Comparison of ENCODE assay signal across 8 mouse cellular contexts in the genomic region with DNA sequence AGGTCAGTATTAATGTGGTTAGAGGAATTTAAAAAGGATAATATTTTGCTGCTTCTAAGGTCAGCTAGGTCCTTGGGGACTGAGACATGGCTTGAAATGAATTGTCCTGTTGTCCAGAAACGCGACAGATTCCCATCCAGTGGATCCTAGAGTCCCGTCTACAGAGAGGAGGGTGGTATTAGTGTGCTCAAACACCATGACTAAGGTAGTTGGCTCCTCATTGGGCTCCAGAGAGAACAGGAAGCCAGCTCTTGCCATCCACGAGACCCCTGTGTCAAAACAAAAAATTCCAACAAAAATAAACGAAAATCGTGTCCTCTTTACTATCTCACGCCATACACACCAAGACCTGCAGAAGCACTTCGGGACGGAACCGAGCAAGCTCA. TPM values are rescaled to one million over a fixed set of nuclear protein-coding genes. Genes with fewer than 3 reads are reported as not detected.
DNase-seq lines count a peak whose midpoint lies in the region; ATAC-seq and TF ChIP-seq lines count a peak whose summit lies in the region.

No protein-coding gene starts in this region.

- no peak for TF ChIP-seq CTCF in lung, adult 2 months (IDR thresholded peaks at IDR 0.05; ENCODE audit: insufficient read depth, low read length)

- ATAC-seq in hindbrain, embryonic 16.5 days: peak; percentile 72
- ATAC-seq in midbrain, embryonic 13.5 days: peak; percentile 72; the same call in 1 of the 2 replicates

- H3K4me1 ChIP-seq in lung, adult 2 months (ENCODE audit: control insufficient read depth, insufficient read depth, low read length): peaks cover 17% of the 10 kb centered on the region
- peaks cover 26% of the 10 kb centered on the region for H3K4me1 ChIP-seq in embryonic facial prominence, embryonic 10.5 days
- H3K4me1 ChIP-seq in hindbrain, embryonic 16.5 days (ENCODE audit: control insufficient read depth, insufficient read depth, low read depth, low read length): peaks cover 19% of the 10 kb centered on the region
- peaks cover 25% of the 10 kb centered on the region for H3K4me1 ChIP-seq in midbrain, embryonic 13.5 days (replicated peaks)

- under 1% methylated on average over 10 of the region's 10 CpGs for WGBS in lung, adult 2 months
- 1% methylated on average over 10 of the region's 10 CpGs for whole genome bisulfite sequencing in embryonic facial prominence, embryonic 10.5 days
- WGBS in hindbrain, embryonic 16.5 days: 0% methylated on average over 10 of the region's 10 CpGs
- WGBS in midbrain, embryonic 13.5 days: under 1% methylated on average over 10 of the region's 10 CpGs

- H3K4me2 ChIP-seq in hindbrain, embryonic 16.5 days (ENCODE audit: low read length): peak overlapping the region; percentile 82
- H3K4me2 ChIP-seq in midbrain, embryonic 13.5 days (replicated peaks): peak overlapping the region; percentile 70

- H3K27me3 ChIP-seq in embryonic facial prominence, embryonic 10.5 days (replicated peaks; ENCODE audit: low read depth, poor library complexity, severe bottlenecking): no peaks in the 10 kb centered on the region
- no peaks in the 10 kb centered on the region for H3K27me3 ChIP-seq in hindbrain, embryonic 16.5 days (replicated peaks; ENCODE audit: control insufficient read depth, insufficient read depth, low read length)
- H3K27me3 ChIP-seq in midbrain, embryonic 13.5 days: no peaks in the 10 kb centered on the region

- H3K9me3 ChIP-seq in embryonic facial prominence, embryonic 10.5 days: no peaks in the 10 kb centered on the region; the same call in 1 of the 2 replicates
- H3K9me3 ChIP-seq in hindbrain, embryonic 16.5 days (ENCODE audit: control insufficient read depth, low read length): no peaks in the 10 kb centered on the region
- no peaks in the 10 kb centered on the region for H3K9me3 ChIP-seq in midbrain, embryonic 13.5 days

- peak overlapping the region; percentile 96 for H3K27ac ChIP-seq in embryonic facial prominence, embryonic 10.5 days (replicated peaks)
- peak overlapping the region; percentile 86 for H3K27ac ChIP-seq in hindbrain, embryonic 16.5 days (ENCODE audit: low read depth, low read length)
- peak overlapping the region; percentile 83 for H3K27ac ChIP-seq in midbrain, embryonic 13.5 days

- TF ChIP-seq POLR2A in lung, adult 2 months (IDR thresholded peaks at IDR 0.05; ENCODE audit: borderline replicate concordance, extremely low read depth, low read depth, low read length): no peak

- peak overlapping the region; percentile 78 for H3K9ac ChIP-seq in hindbrain, embryonic 16.5 days (ENCODE audit: low read depth, low read length)
- H3K9ac ChIP-seq in midbrain, embryonic 13.5 days (replicated peaks): peak overlapping the region; percentile 97

- peak overlapping the region; percentile 77 for H3K4me3 ChIP-seq in lung, adult 2 months (replicated peaks; ENCODE audit: extremely low read depth, low read depth, low read length)
- peak overlapping the region; percentile 99 for H3K4me3 ChIP-seq in embryonic facial prominence, embryonic 10.5 days
- peak overlapping the region; percentile 54 for H3K4me3 ChIP-seq in hindbrain, embryonic 16.5 days (ENCODE audit: low read length)
- peak overlapping the region; percentile 99 for H3K4me3 ChIP-seq in midbrain, embryonic 13.5 days (replicated peaks)

- no peak for DNase-seq in lung, adult 2 months
- no peak for DNase-seq in lung, postnatal 25 days (ENCODE audit: low spot score)
- no peak for DNase-seq in embryonic facial prominence, embryonic 10.5 days (ENCODE audit: low spot score)
- DNase-seq in testis, postnatal 10 days (ENCODE audit: low spot score): no peak
- DNase-seq in layer of hippocampus, postnatal 25 days (ENCODE audit: extremely low spot score in 1 of 2, low spot score in 1 of 2): no peak
- no peak for DNase-seq in kidney, postnatal 14 days

- peaks cover 16% of the 10 kb centered on the region for H3K36me3 ChIP-seq in embryonic facial prominence, embryonic 10.5 days (replicated peaks)
- no peaks in the 10 kb centered on the region for H3K36me3 ChIP-seq in hindbrain, embryonic 16.5 days (ENCODE audit: control insufficient read depth, insufficient read depth, low read length)
- no peaks in the 10 kb centered on the region for H3K36me3 ChIP-seq in midbrain, embryonic 13.5 days

RNA-seq across cellular contexts. Expression of a gene that starts 4.9 kb away (rescaled TPM):
- 44.9 and 46.4 TPM in 2 replicates for polyA plus RNA-seq in lung, adult 2 months (2012; rRNA removed)
- polyA plus RNA-seq in embryonic facial prominence, embryonic 10.5 days (2016; fragmentation: Nextera tagmentation; extraction: Ambion mirVana): 37.7 and 39.1 TPM in 2 replicates
- 26.0 and 26.6 TPM in 2 replicates for polyA plus RNA-seq in hindbrain, embryonic 16.5 days (2015; fragmentation: Nextera tagmentation; extraction: Ambion mirVana)
- 22.7 and 24.0 TPM in 2 replicates for polyA plus RNA-seq in midbrain, embryonic 13.5 days (2015; fragmentation: Nextera tagmentation; extraction: Ambion mirVana)
- 10 to 100 TPM; 35.2 to 43.5 TPM for total RNA-seq in layer of hippocampus, postnatal 25 days (2021)

RNA-seq across cellular contexts. Expression of a gene that starts 33.6 kb away (rescaled TPM):
- 41.9 and 45.4 TPM in 2 replicates for polyA plus RNA-seq in lung, adult 2 months (2012; rRNA removed)
- polyA plus RNA-seq in embryonic facial prominence, embryonic 10.5 days (2016; fragmentation: Nextera tagmentation; extraction: Ambion mirVana): 69.9 and 75.6 TPM in 2 replicates
- polyA plus RNA-seq in hindbrain, embryonic 16.5 days (2015; fragmentation: Nextera tagmentation; extraction: Ambion mirVana): 56.1 and 64.4 TPM in 2 replicates
- polyA plus RNA-seq in midbrain, embryonic 13.5 days (2015; fragmentation: Nextera tagmentation; extraction: Ambion mirVana): 61.2 and 63.6 TPM in 2 replicates
- total RNA-seq in layer of hippocampus, postnatal 25 days (2021): 10 to 100 TPM; 68.9 to 81.5 TPM

RNA-seq across cellular contexts. Expression of a gene that starts 33.7 kb away (rescaled TPM):
- 7.0 and 8.0 TPM in 2 replicates for polyA plus RNA-seq in lung, adult 2 months (2012; rRNA removed)
- 32.8 and 33.2 TPM in 2 replicates for polyA plus RNA-seq in embryonic facial prominence, embryonic 10.5 days (2016; fragmentation: Nextera tagmentation; extraction: Ambion mirVana)
- 22.0 and 23.5 TPM in 2 replicates for polyA plus RNA-seq in hindbrain, embryonic 16.5 days (2015; fragmentation: Nextera tagmentation; extraction: Ambion mirVana)
- polyA plus RNA-seq in midbrain, embryonic 13.5 days (2015; fragmentation: Nextera tagmentation; extraction: Ambion mirVana): 24.8 and 25.4 TPM in 2 replicates
- total RNA-seq in layer of hippocampus, postnatal 25 days (2021): 10 to 100 TPM; 14.4 to 18.6 TPM

RNA-seq across cellular contexts. Expression of a gene that starts 50.2 kb away (rescaled TPM):
- 24.3 and 32.2 TPM in 2 replicates for polyA plus RNA-seq in lung, adult 2 months (2012; rRNA removed)
- polyA plus RNA-seq in embryonic facial prominence, embryonic 10.5 days (2016; fragmentation: Nextera tagmentation; extraction: Ambion mirVana): 26.2 and 27.2 TPM in 2 replicates
- 40.0 and 41.7 TPM in 2 replicates for polyA plus RNA-seq in hindbrain, embryonic 16.5 days (2015; fragmentation: Nextera tagmentation; extraction: Ambion mirVana)
- polyA plus RNA-seq in midbrain, embryonic 13.5 days (2015; fragmentation: Nextera tagmentation; extraction: Ambion mirVana): 39.7 and 40.3 TPM in 2 replicates
- total RNA-seq in layer of hippocampus, postnatal 25 days (2021): 10 to 100 TPM; 45.3 to 48.0 TPM
